27 mouse cellular contexts compared by ENCODE assay signal in the genomic region with DNA sequence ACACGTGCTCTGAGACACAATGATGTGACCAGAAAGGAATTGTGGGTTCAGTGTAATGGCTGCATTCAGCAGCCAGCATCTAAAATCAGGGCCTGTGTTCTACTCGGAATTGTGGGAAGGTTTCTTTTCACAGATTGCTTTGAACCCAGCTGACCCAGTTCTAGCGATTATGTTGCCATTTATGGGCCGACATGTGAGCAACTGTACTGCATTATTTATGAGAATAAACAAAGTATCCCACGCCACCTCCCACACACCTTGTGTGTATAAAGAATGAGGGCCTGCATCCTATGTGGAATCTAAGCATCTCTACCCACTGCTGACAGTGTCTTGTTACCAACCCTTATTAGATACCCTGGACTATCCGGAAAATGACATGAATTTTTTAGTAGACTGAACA.
A peak's percentile ranks its signal among the peaks of the same experiment; 100 is the strongest.
DNase-seq lines count a peak whose midpoint lies in the region; ATAC-seq and TF ChIP-seq lines count a peak whose summit lies in the region.
"Had no signal": no experiment of that assay in that cellular context is flagged by ENCODE, and none has a peak within 500 bp of the region (broad histone marks: within the 10 kb centered on the region; RNA-seq: fewer than 3 reads in every experiment).

No protein-coding gene starts in this region.

- ATAC-seq in forebrain, embryonic 16.5 days: 0 out of 2 replicates have a peak, but pooled peaks have one; percentile 26
- ATAC-seq in forebrain, postnatal 0 days: no peak
- ATAC-seq: CD4-positive, CD25-positive, alpha-beta regulatory T cell, adult 4 months; hindbrain, embryonic 16.5 days; liver, embryonic 12.5 days; liver, postnatal 0 days had no signal

- no peak overlapping the region for H3K27ac ChIP-seq in forebrain, embryonic 16.5 days (ENCODE audit: low read length)
- no peak overlapping the region for H3K27ac ChIP-seq in forebrain, postnatal 0 days (ENCODE audit: low read depth, low read length)
- peak overlapping the region; percentile 36; the same call in 1 of the 2 replicates for H3K27ac ChIP-seq in layer of hippocampus, adult 2 months
- H3K27ac ChIP-seq: embryonic facial prominence, embryonic 13.5 days; hindbrain, embryonic 10.5 days; kidney, embryonic 15.5 days; liver, embryonic 12.5 days; midbrain, embryonic 12.5 days; neural tube, embryonic 15.5 days; stomach, postnatal 0 days had no signal

- no peak overlapping the region for H3K4me3 ChIP-seq in forebrain, embryonic 16.5 days (replicated peaks; ENCODE audit: low read length)
- H3K4me3 ChIP-seq in forebrain, postnatal 0 days (ENCODE audit: low read depth, low read length): no peak overlapping the region
- no peak overlapping the region for H3K4me3 ChIP-seq in layer of hippocampus, adult 2 months
- H3K4me3 ChIP-seq: embryonic facial prominence, embryonic 13.5 days; hindbrain, embryonic 10.5 days; kidney, embryonic 15.5 days; liver, embryonic 12.5 days; midbrain, embryonic 12.5 days; neural tube, embryonic 15.5 days had no signal

- H3K4me1 ChIP-seq in forebrain, embryonic 16.5 days (replicated peaks; ENCODE audit: control insufficient read depth, insufficient read depth, low read length): 0 out of 2 replicates have a peak, but pooled peaks cover 2% of the 10 kb centered on the region
- H3K4me1 ChIP-seq in forebrain, postnatal 0 days (ENCODE audit: insufficient read depth): no peaks in the 10 kb centered on the region
- H3K4me1 ChIP-seq: hindbrain, embryonic 10.5 days; kidney, embryonic 15.5 days; liver, embryonic 12.5 days; midbrain, embryonic 12.5 days; neural tube, embryonic 15.5 days had no signal

- no peaks in the 10 kb centered on the region for H3K36me3 ChIP-seq in forebrain, embryonic 16.5 days (ENCODE audit: control insufficient read depth, insufficient read depth)
- no peaks in the 10 kb centered on the region for H3K36me3 ChIP-seq in forebrain, postnatal 0 days (ENCODE audit: insufficient read depth)
- H3K36me3 ChIP-seq: embryonic facial prominence, embryonic 13.5 days; hindbrain, embryonic 10.5 days; kidney, embryonic 15.5 days; liver, embryonic 12.5 days; midbrain, embryonic 12.5 days; neural tube, embryonic 15.5 days had no signal

- no peak overlapping the region for H3K4me2 ChIP-seq in forebrain, embryonic 16.5 days (ENCODE audit: low read length)
- no peak overlapping the region for H3K4me2 ChIP-seq in forebrain, postnatal 0 days (ENCODE audit: low read depth)
- H3K4me2 ChIP-seq: embryonic facial prominence, embryonic 13.5 days; kidney, embryonic 15.5 days; liver, embryonic 12.5 days; midbrain, embryonic 12.5 days; neural tube, embryonic 15.5 days had no signal

- no peak overlapping the region for H3K9ac ChIP-seq in forebrain, embryonic 16.5 days (replicated peaks; ENCODE audit: low read depth, low read length)
- H3K9ac ChIP-seq in forebrain, postnatal 0 days: no peak overlapping the region
- H3K9ac ChIP-seq: embryonic facial prominence, embryonic 13.5 days; kidney, embryonic 15.5 days; liver, embryonic 12.5 days; liver, postnatal 0 days; midbrain, embryonic 12.5 days; neural tube, embryonic 15.5 days had no signal

- no peak for TF ChIP-seq CTCF in forebrain, postnatal 0 days (IDR thresholded peaks at IDR 0.05; ENCODE audit: low read depth)
- no peak for TF ChIP-seq CTCF in layer of hippocampus, adult 2 months (conservative IDR thresholded peaks at IDR 0.05)

- WGBS in forebrain, embryonic 16.5 days: 61% methylated on average over 6 of the region's 6 CpGs
- 54% methylated on average over 6 of the region's 6 CpGs for WGBS in forebrain, postnatal 0 days

- no peaks in the 10 kb centered on the region for H3K27me3 ChIP-seq in forebrain, embryonic 16.5 days (replicated peaks; ENCODE audit: control insufficient read depth, insufficient read depth, low read length)
- H3K27me3 ChIP-seq in forebrain, postnatal 0 days (ENCODE audit: insufficient read depth, low read length): no peaks in the 10 kb centered on the region
- H3K27me3 ChIP-seq: embryonic facial prominence, embryonic 13.5 days; kidney, embryonic 15.5 days; liver, embryonic 12.5 days; midbrain, embryonic 12.5 days; neural tube, embryonic 15.5 days had no signal

- DNase-seq in forebrain, postnatal 0 days: no peak
- no peak for DNase-seq in layer of hippocampus, adult 2 months (ENCODE audit: low spot score in 2 of 2)
- DNase-seq in layer of hippocampus, adult 8-10 months (ENCODE audit: low spot score in 2 of 2): no peak
- peak; percentile 40 for DNase-seq in right cerebral cortex, adult 18-20 months
- DNase-seq in right cerebral cortex, postnatal 25 days: no peak
- DNase-seq in retina, embryonic 14.5 days (ENCODE audit: low spot score): peak; percentile 5
- no peak for DNase-seq in thymus, postnatal 36 days
- DNase-seq: adrenal gland, postnatal 14 days; cerebellum, adult 18-20 months; heart, postnatal 14 days; kidney, adult 18-20 months; kidney, postnatal 25 days; left cerebral cortex, postnatal 4 days; liver, postnatal 0 days; lung, postnatal 36 days; thymus, adult 18-20 months; thymus, postnatal 4 days had no signal

- no peaks in the 10 kb centered on the region for H3K9me3 ChIP-seq in forebrain, embryonic 16.5 days (ENCODE audit: control insufficient read depth, low read length)
- H3K9me3 ChIP-seq in forebrain, postnatal 0 days (ENCODE audit: low read length): no peaks in the 10 kb centered on the region
- H3K9me3 ChIP-seq: embryonic facial prominence, embryonic 13.5 days; hindbrain, embryonic 10.5 days; kidney, embryonic 15.5 days; liver, embryonic 12.5 days; midbrain, embryonic 12.5 days; neural tube, embryonic 15.5 days had no signal

Comparison
In these comparisons a context has a peak if more than half of its experiments do, and no peak if none do; other contexts are left out.
1. DNase-seq: peak in right cerebral cortex, adult 18-20 months (single experiment) and retina, embryonic 14.5 days (single experiment); none in forebrain, postnatal 0 days (single experiment), layer of hippocampus, adult 2 months (0 of 2), layer of hippocampus, adult 8-10 months (0 of 2), right cerebral cortex, postnatal 25 days (single experiment) and thymus, postnatal 36 days (0 of 2).